Mouse (Mus musculus) cerebellum, adult 8-10 months (tissue): ENCODE measurements around the gene Rrp12.
A peak's percentile ranks its signal among the peaks of the same experiment; 100 is the strongest.
"Not testable (repeated sequence)": the region's sequence is repeated elsewhere in the genome, so short reads cannot be mapped to it uniquely, and the experiment has no call there.

ENCODE experiments used
- DNase-seq: peaks from one replicate; pipeline ENCODE4 v3.0.0; 2022

The Rrp12 gene

DNA sequence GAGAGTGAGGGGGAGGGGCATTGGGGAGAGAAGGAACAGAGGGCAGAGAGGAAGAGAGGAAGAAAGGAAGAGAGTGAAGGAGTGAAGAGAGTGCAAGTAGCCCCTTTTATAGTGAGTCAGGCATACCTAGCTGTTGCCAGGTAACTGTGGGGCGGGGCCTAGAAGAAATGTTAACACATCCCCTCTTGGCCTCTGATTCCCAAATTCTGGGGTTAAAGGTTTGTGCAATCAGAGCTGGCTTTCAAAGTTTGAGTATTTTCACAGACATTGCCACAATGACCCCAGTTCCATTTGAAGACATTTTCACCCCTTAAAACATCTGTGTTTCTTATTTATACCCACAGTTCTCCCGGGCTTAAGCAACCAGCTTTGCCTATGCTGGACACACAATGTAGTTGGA is 9.3 kb upstream of the Rrp12 start:
- no peak for DNase-seq

DNA sequence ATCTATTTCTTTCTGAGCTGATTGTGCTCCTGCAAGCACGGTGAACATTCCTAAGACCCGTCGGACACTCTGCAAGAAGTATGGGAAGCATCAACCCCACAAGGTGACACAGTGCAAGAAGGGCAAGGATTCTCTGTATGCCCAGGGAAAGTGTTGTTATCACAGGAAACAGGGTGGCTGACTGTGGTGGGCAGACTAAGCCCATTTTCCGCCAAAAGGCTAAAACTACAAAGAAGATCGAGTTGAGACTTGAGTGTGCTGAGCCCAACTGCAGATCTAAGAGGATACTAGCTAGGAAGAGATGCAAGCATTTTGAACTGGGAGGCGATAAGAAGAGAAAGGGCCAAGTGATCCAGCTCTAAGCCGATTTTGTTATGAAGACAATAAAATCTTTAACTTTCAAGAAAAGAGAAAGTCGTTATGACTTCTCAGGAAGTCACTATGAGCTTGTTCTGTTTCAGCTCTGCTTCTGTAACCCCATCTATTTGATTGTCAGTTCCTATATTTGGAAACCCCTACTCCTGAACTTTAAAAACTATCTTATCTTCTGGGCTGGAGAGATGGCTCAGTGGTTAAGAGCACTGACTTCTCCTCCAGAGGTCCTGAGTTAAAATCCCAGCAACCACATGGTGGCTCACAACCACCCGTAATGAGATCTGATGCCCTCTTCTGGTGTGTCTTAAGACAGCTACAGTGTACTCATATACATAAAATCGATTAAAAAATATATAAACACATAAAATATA is 7.0 kb upstream of the Rrp12 start:
- no peak for DNase-seq

DNA sequence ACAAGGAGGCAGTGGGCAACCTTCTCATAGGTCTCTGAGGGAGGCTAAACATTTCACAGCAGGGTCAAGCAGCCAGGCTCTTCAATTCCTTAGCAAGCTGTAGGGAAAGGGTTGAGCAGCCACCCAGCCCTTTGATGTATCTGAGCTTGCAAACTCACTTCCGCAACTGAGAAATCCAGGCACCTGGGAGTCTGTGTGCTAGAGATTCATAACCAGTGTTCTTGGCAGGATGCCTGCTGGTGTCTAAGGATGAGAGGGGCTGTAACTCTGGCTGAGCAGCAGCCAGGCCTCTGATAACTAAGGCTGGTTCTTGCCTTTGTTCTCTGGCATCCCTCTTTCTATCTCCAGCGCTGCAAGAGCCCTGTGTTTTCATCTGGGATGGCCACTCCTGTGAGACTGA is 5.7 kb upstream of the Rrp12 start:
- DNase-seq: no peak

DNA sequence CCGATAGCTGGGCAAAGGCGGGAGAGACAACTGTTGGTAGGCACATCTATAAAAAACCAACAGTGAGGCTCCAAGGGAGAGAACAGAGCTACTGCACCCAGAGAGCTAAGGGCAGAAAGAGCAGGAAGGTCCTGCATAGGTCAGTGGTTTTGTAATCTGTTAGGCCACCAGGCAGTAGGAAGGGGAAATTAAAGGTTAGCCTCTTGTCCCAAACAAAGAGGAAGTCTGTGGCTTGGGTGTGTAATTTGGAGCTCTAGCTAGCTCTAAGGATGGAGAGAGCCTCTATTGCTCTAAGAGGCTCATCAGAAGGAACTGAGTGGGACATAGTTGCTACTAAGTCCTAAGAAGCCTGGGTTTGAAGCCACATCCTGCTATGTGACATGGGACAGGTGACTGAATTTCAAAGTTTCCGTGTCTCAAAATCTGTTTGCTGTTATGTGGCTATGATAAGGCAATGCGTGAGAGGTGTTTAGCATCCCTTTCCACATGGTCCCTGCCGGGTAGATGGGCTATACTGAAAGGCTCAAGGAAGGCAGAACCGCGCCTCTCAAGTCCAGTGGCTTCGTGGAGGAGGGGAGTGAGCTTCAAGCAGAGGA is 4.6 kb upstream of the Rrp12 start:
- no peak for DNase-seq

DNA sequence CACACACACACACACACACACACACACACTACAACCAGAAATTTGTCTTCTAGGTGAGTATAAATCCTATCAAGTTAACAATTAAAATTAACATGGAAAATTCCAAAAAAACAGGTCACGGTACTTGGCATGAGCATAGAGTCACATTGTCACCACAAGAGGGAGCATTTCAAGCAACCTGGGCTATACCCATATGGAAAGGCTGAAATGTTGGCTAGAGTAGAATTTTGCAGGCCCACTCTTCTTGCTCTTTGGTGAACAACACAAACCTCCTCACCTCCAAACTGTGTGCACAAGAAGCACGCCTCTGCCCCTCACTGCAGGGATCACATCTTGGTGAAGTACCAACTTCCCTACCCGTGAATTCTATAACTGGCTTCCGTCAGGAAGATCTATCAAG is 2.9 kb upstream of the Rrp12 start:
- DNase-seq: peak; percentile 52

DNA sequence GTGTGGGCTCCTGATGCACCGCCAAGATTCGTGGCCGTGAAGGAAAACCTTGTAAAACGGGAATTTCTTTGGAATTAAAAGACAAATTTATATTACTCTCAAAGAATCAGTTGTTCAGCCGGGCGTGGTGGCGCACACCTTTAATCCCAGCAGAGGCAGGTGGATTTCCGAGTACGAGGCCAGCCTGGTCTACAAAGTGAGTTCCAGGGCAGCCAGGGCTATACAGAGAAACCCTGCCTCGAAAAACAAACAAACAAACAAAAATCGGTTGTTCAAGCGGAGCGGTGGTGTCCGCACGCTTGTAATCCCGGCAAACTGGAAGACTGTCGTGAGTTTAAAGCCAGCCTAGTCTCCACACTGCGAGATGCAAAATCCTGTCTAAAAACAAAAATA is 342 bp upstream of the Rrp12 start:
- no peak for DNase-seq

DNA sequence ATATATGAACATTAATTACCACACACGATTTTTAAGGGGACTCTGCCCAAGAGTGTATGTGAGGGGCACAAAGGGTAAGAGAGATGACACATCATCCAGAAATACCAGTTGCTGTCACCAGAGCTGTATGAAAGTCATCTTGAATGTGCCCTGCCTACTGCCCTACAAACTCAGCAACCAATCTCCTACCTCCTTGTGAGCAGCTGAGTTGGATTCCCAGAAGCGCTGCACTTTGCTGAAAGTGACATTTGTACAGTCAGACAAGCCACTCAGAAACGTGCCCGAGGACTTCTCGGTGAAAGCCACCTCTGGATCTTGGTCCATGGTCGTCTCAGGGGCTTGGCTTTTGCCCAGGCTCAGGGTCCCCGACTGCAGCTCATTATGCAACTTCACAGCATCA is 1.0 kb downstream of the Rrp12 start:
- no peak for DNase-seq

DNA sequence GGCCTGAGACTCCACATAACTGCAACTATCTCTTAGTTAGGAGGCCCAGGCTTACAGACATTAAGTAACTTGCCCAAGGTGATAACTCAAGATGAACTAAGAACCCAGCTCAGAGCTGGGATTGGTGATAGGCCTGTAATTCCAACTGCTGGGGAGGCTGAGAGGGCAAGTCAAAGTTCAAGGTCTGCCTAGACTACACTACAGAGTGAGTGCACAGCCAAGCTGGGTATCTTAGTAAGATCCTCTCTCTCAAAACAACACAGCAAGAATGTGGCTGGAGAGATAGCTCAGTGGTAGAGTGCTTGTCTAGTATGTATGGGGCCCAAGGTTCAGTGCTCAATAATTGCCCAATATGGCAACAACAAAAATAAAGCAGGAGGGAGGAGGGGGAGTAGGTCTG is 7.8 kb downstream of the Rrp12 start:
- no peak for DNase-seq

DNA sequence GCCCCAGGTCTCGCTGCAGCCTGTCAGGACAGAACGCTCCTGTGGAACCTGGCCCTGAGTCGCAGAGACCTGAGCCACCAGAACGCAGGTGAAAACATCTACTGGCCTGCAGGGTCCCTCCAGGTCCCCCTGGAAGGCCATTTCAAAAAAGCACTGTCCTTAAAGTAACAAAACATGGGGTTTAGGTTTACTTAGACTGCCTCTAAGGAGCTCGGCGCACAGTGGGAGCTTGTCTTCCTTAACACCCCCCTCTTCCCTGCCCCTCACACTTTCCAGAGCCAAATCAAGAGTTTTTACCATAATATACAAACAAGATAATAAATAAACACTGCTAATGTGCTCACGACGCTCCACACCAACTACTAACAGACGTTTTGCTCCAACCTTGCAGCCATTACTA is 12.1 kb downstream of the Rrp12 start:
- no peak for DNase-seq

DNA sequence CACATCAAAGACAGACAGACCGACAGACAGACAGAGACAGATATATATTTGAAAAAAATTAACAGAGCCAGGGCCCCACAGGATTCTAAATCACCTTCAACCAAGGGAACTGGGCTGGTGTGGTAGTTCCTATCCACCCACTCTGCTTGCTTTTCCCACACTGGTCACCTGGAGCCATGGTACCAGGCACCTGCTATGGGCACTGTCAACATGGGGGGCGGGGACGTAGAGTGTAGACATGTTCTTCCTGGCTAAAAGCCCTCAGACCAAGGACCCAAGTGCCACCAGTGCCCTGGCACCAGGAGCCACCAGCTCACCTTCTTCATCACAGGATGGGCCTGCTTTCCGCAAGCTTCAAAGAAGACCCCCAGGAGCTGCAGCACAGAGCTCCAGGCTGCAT is 14.1 kb downstream of the Rrp12 start:
- no peak for DNase-seq

DNA sequence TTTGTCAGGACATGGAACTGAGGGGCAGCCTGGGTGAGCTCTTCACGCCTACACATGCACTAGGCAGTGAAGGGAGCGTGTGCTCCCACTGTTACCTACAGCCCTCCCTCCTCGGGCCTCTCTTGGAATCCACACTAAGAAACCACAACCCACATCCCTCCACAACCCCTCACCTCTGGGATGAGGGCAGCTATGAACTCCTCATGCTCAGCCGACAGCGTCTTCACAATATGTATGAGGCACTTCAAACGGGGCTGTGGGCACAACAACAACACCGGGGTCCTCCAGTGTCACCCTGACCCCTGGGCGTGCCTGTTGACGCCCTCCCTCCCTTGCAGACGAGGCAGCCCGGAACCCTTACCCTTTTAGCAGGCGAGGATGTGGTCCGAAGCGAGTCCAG is 21.6 kb downstream of the Rrp12 start:
- no peak for DNase-seq

DNA sequence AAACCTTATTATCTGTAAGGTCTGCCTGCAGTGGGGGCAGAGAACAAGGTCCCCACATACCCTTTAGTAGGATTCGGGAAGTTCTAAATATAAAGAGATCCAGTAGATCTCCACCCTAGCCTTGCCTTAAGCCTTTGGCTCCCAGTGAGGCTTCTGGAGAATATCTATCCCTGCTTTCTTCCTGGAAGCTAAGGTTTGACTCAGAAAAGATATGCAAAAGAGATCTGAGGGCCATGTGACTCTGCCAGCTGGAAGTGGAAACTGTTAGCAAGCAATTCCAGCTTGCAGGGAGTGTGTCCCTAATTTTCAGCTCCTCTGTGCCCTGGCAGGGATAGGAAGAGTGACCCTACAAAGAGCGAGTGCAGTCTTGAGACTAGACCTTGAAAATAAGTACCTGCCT is 23.7 kb downstream of the Rrp12 start:
- DNase-seq: no peak

DNA sequence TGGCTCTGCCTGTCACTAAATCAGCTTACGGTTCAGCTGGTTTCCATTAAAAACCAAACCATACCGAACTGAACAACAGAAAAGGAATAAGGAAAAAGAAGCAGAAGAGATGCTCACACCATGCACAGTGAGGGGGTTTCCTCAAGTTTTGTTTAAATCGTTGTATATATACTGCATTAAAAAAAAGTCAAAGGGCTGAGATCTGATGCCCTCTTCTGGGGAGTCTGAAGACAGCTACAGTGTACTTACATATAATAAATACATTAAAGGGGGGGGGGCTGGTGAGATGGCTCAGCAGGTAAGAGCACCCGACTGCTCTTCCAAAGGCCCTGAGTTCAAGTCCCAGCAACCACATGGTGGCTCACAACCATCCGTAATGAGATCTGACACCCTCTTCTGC is 26.0 kb downstream of the Rrp12 start:
- not testable (repeated sequence) for DNase-seq

DNA sequence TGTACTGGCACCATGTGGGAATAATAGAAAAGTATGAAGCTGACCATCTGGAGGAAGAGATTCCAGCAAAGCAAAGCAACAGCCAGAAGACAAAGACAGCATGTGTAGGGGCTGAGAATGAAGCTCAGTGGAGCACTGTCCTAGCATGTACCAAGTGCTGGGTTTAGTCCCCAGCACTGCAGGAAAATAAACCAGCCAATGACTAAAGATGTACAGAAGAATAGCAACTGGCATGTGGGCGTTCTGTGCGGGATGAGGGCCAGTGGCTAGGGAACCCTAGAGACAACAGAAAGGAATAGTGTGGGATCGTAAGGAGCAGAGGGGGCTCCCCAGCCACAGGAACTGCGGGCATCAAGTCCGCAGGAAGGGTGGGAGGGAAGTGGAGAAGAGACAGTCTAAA is 26.7 kb downstream of the Rrp12 start:
- no peak for DNase-seq

DNA sequence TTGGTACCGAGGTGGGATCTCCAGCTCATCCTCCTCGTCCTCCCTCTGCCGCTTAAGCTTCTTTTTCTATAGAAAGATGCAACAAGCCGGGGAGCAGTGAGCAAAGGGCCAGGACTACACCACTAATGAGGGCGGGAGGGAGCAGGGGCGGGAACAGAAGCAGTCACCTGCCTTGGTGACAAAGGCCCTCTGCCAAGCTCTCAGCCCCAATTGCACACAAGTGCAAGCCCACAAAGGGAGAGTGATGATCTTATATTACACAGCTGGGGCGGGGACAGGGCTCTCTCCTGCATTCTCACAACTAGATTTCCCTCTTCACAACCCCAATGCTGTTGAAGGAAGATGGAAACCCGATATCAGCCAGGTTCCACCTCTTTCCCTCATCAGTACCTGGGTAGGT is 29.3 kb downstream of the Rrp12 start:
- no peak for DNase-seq

DNA sequence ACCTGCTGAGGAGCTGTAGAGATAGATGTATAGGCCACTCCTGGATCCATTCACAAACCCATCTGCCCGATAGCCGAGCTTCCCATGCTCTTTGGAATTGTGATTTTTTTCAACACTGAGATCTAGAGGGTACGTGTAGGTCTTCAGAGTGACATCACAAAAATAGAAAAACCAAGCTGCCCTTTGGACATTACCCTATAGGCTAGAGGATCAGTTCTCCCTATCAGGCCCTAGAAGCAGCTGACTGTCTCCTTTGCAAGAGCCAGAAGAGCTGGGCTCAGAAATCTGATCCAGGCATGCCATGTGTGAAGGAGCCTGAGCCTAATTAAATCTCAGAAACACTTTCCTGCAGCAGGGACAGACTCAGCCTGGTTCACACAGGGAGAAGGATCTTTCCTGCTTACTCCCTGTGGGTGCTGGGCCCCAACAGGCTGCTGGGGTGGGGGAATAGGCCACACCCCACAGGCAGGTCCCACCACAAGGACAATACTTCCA is 38.1 kb downstream of the Rrp12 start:
- DNase-seq: no peak

DNA sequence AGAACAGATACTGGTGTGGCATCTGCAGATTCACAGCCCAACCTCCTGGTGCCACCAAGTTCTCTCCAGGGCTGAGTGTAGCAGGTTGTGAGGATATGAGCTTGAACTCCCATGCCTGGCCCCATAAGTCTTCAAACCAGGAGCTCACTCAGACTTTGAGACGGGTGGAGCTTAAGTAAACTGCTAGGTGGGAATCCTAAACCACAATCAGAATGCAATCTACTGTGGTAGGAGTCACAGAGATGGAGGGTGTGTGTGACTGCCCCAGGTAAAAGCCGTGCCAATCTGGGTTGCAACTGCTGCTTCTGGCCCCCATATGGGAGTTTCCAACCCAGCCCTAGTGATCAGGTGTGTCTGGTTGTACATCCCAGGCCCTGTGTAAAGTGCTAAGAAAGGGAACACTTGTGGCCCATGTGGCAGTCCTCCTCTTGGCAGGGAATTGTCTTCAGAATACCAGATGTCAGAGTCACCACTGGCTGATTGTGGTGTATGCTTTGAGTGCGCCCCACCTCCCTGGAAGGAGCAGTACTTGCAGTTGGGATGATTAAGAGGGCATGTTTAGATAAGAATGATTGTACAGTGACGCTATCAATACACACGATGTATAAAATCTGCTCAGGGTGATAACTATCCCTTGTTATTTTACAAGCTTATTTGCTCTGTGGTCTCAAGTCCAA is 38.7 kb downstream of the Rrp12 start:
- no peak for DNase-seq

DNA sequence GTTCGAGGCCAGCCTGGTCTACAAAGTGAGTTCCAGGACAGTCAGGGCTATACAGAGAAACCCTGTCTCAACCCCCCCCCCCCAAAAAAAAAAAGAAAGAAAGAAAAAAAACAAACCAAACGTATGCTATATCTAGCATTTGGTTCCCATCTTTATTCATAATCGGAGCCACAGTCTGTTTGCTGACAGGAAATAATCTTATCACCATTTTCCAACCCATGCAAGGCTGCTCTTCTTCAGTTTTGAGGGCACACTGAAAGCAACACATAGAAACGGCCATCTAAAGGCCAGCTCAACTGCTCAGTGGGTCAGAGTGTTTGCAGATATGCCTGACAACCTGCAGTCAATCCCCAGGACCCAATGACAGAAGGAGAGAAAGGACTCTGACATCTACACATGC is 43.5 kb downstream of the Rrp12 start:
- DNase-seq: no peak

DNA sequence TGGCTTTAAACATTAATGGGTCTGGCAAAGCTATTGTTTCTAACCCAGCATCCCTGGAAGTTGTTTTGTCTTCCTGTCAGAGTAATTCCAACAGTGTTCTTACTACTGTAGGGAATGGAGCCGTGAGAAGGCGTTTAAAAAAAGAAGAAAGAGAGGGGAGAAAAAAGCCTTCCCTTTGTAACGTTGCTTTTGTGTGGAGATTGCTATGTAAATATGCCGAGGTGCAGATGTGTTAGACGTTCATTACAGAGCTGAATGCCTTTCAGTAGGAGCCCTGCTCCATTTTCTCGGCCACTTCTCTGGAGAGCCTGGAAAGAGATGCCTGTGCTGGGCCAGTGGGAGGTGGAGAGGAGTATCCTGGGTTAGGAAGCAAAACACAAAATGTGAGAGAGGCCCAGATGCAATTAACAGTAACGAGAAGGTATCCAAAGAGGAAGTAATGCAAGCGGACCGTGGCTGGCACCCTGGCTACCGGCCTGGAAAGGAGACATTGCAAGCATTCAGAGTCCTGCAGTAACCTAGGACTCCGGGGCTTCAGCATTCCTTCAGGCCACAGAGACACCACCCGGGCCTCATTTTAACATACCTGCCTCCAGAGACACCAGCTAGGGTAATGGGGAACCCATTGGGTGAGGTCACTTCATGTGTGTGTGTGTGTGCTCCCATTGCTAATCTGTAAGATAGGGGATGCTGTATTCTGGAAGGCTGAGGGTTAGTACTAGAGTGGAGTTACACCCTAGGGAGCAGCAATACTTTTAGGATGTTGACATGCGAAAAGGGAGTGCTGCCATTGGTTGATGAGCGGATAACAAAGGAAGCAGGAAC is 45.0 kb downstream of the Rrp12 start:
- no peak for DNase-seq

DNA sequence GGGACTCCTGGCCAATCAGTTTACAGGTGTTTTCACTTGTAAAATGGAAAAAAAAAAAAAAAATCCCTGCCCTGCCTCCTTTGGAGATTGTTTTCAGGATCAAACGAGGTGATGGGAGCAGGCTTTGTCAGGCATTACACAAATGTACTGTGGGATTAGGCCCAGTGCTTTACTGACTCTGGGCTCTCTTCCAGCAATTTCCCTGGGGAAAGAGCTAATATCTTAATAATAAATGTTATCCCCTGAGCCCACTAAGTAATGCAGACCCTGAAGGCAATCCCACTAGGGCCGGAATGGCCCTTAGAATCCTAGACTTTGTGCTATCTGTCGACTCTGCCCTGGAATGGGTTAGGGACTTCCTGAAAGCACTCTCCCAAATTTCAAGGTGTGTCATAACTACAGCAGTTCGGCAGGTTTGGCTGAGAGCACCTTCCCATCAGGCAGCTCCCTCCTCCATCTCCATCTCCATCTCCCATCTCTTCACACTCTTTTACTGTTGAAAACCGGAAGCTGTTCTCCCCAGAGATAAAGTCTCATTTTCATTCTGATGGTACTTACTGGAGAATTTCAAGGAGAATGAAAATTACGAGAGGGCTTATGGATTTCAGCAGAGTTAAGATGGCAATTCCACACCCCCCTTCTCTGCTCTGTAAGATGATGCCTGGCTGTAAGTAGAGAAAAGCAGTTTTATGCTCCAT is 45.8 kb downstream of the Rrp12 start:
- no peak for DNase-seq

DNA sequence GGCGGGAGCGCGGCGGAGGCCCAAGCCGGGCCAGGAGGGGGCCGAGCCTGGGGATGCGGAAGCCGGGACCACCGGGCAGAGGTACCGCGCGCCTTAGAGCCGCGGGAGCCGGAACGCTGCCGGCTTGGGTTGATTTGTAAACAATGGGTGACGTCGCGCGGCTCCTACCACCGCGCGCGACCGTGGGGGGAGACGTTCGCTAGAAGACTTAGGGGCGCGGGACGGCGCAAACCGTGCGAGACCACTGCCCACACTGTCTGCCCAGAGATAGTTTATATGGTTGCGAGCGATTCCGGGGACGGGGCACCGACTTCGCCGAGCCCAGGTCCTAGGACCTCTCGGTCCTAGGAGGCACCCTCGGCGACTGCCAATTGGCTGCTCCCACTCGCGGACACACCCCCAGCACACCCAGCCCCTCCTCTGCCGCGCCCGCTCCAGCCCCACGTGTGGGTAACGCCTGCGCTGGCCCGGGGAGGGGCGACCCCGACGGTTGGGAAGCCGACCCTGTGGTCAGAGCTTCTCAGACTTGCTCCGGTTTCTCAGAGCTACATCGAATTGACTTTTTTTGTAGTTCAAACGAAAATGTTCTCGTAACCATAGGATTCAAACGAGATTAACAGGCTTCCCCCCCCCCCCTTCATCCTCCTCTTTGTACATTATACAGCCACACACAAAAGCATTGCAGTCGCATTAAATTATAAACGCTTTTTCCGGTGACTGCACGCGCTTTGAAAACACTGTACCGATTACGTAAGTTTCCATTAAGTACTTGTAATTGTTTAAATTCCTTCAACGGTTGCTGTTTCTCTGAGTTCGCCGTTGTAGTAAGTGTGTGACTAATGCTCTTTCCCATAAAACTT is 47.8 kb downstream of the Rrp12 start, which contains the start of gene Frat2:
Gene Frat2 (minus strand): TSS at position 141 of the 860 bp plus-strand sequence.
- DNase-seq: peak; percentile 86

DNA sequence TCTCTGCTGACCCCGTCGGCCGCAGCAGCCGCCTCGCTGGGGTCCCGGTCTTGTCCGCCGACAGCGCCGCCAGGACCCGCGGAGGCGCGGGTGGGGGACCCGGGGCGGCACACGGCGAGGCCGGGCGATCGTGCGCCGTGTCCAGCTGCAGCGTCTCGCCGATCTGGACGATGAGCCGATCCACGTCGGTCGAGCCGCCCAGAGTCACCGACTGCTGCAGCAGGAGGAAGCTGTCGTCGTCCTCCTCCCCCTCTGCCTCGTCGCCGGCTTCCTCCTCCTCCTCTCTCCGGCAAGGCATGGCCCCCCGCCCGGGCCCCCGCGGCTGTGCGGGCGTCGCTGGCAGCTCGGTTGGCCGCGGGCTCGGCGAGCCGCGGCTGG is 48.4 kb downstream of the Rrp12 start:
- peak; percentile 29 for DNase-seq
